Mouse (Mus musculus) brain, embryonic 14.5 days (tissue): Measurements from ENCODE around the gene Ctla4.

Source experiments
- CTCF ChIP-seq: fragments of 200-500 bp; IDR thresholded peaks from 2 replicates; pipeline ENCODE4 v1.5.1; 2012; ENCODE audit warnings: inconsistent platforms, mild to moderate bottlenecking, moderate library complexity, borderline replicate concordance; ENCODE audit not compliant: insufficient read depth, insufficient read length; ENCODE audit errors: extremely low read depth
- POLR2A ChIP-seq: fragments of 200-500 bp; IDR thresholded peaks from 2 replicates; pipeline ENCODE4 v1.6.1; 2012; ENCODE audit warnings: mild to moderate bottlenecking, inconsistent platforms, borderline replicate concordance; ENCODE audit not compliant: poor library complexity, insufficient read depth, insufficient read length, severe bottlenecking; ENCODE audit errors: extremely low read depth

- no peak for TF ChIP-seq CTCF
- no peak for TF ChIP-seq POLR2A
Observed at GRCm38 (mm10) chr1:60911631-60912030, 24.8 kb downstream of the Ctla4 start.
